Mouse (Mus musculus): ENCODE results near the gene Crybg3.

Crybg3 gene

GRCm38 (mm10) chr16:59600311-59601251, at the start of gene Crybg3:
TSS of gene Crybg3 (minus strand) at chr16:59600979.
- in situ Hi-C loops (cut with MboI, MseI): loop anchor here (5.0 kb wide), 1 partner anchor 123 kb away; no protein-coding TSS in a partner anchor

- in situ Hi-C loops (cut with MboI, MseI): loop anchor here (25.0 kb wide), 1 partner anchor 1231 kb away; the partner anchor contains the start of gene Dcbld2
Observed at GRCm38 (mm10) chr16:59643766-59644165, 43.0 kb upstream of the Crybg3 start.

GRCm38 (mm10) chr16:59639985-59640384, 39.2 kb upstream of the Crybg3 start:
- in situ Hi-C loops (cut with MboI, MseI): loop anchor here (25.0 kb wide), 1 partner anchor 1228 kb away; the partner anchor contains the start of gene Dcbld2

GRCm38 (mm10) chr16:59639102-59639691, 38.4 kb upstream of the Crybg3 start, which contains the start of gene Arl6:
TSS of gene Arl6 (minus strand) at chr16:59639391.
- in situ Hi-C loops (cut with MboI, MseI): loop anchor here (25.0 kb wide), 1 partner anchor 1227 kb away; the partner anchor contains the start of gene Dcbld2

GRCm38 (mm10) chr16:59634598-59634997, 33.8 kb upstream of the Crybg3 start:
- in situ Hi-C loops (cut with MboI, MseI): loop anchor here (25.0 kb wide), 1 partner anchor 1222 kb away; the partner anchor contains the start of gene Dcbld2

- in situ Hi-C loops (cut with MboI, MseI): no loop called here
Observed at GRCm38 (mm10) chr16:59621554-59621953, 20.8 kb upstream of the Crybg3 start.

GRCm38 (mm10) chr16:59617167-59617566, 16.4 kb upstream of the Crybg3 start:
- in situ Hi-C loops (cut with MboI, MseI): loop anchor here (5.0 kb wide), 1 partner anchor 195 kb away; no protein-coding TSS in a partner anchor

- in situ Hi-C loops (cut with MboI, MseI): loop anchor here (5.0 kb wide), 1 partner anchor 193 kb away; no protein-coding TSS in a partner anchor
Observed at GRCm38 (mm10) chr16:59615675-59616074, 14.9 kb upstream of the Crybg3 start.

GRCm38 (mm10) chr16:59610750-59611149, 10.0 kb upstream of the Crybg3 start:
- in situ Hi-C loops (cut with MboI, MseI): no loop called here

GRCm38 (mm10) chr16:59604078-59604781, 3.5 kb upstream of the Crybg3 start:
- in situ Hi-C loops (cut with MboI, MseI): loop anchor here (5.0 kb wide), 1 partner anchor 127 kb away; no protein-coding TSS in a partner anchor

- in situ Hi-C loops (cut with MboI, MseI): loop anchor here (5.0 kb wide), 1 partner anchor 122 kb away; no protein-coding TSS in a partner anchor
Observed at GRCm38 (mm10) chr16:59599411-59600265, 1.1 kb downstream of the Crybg3 start.

- in situ Hi-C loops (cut with MboI, MseI): no loop called here
Observed at GRCm38 (mm10) chr16:59598997-59599396, 1.8 kb downstream of the Crybg3 start.

GRCm38 (mm10) chr16:59597256-59597655, 3.5 kb downstream of the Crybg3 start:
- in situ Hi-C loops (cut with MboI, MseI): no loop called here

- in situ Hi-C loops (cut with MboI, MseI): no loop called here
Observed at GRCm38 (mm10) chr16:59594714-59595113, 6.1 kb downstream of the Crybg3 start.

- in situ Hi-C loops (cut with MboI, MseI): no loop called here
Observed at GRCm38 (mm10) chr16:59590790-59591189, 10.0 kb downstream of the Crybg3 start.

- in situ Hi-C loops (cut with MboI, MseI): no loop called here
Observed at GRCm38 (mm10) chr16:59588351-59589025, 12.3 kb downstream of the Crybg3 start.

GRCm38 (mm10) chr16:59587816-59588215, 13.0 kb downstream of the Crybg3 start:
- in situ Hi-C loops (cut with MboI, MseI): no loop called here

- in situ Hi-C loops (cut with MboI, MseI): no loop called here
Observed at GRCm38 (mm10) chr16:59586911-59587310, 13.9 kb downstream of the Crybg3 start.

GRCm38 (mm10) chr16:59586276-59586675, 14.5 kb downstream of the Crybg3 start:
- in situ Hi-C loops (cut with MboI, MseI): no loop called here

Data from regulatory T cell (primary cell).